Mouse (Mus musculus) intestine, embryonic 16.5 days (tissue): Measurements from ENCODE around the gene Wdfy1. TPM values are rescaled to one million over a fixed set of nuclear protein-coding genes. Genes with fewer than 3 reads are reported as not detected.
A peak's percentile ranks its signal among the peaks of the same experiment; 100 is the strongest.

Experiments used
- ATAC-seq: fragments of 200-750 bp; cut with Nextera tagmentation; 2 replicates; pipeline ENCODE4 v1.8.0; 2017; ENCODE audit warnings: moderate TSS enrichment, moderate library complexity
- H3K27ac ChIP-seq: fragments of 300-500 bp; sonication (generic); 2 replicates; pipeline ENCODE4 v1.5.1; 2014; ENCODE audit warnings: mild to moderate bottlenecking, low read length
- H3K27me3 ChIP-seq: fragments of 300-500 bp; sonication (generic); replicated peaks from 2 replicates; pipeline ENCODE4 v1.6.1; 2014; ENCODE audit warnings: low read length, control low read depth, mixed read lengths; ENCODE audit not compliant: control insufficient read depth, insufficient read depth
- H3K36me3 ChIP-seq: fragments of 300-500 bp; sonication (generic); 2 replicates; pipeline ENCODE4 v1.6.1; 2014; ENCODE audit warnings: low read length, control low read depth; ENCODE audit not compliant: control insufficient read depth, insufficient read depth
- H3K4me1 ChIP-seq: fragments of 300-500 bp; sonication (generic); 2 replicates; pipeline ENCODE4 v1.6.1; 2014; ENCODE audit warnings: low read length, control low read depth, mixed read lengths; ENCODE audit not compliant: control insufficient read depth, insufficient read depth
- H3K4me2 ChIP-seq: fragments of 300-500 bp; sonication (generic); 2 replicates; pipeline ENCODE4 v1.6.1; 2014; ENCODE audit warnings: low read depth, low read length, control low read depth
- H3K4me3 ChIP-seq: fragments of 300-500 bp; sonication (generic); 2 replicates; pipeline ENCODE4 v1.5.1; 2014; ENCODE audit warnings: mild to moderate bottlenecking, low read length
- H3K9ac ChIP-seq: fragments of 300-500 bp; sonication (generic); 2 replicates; pipeline ENCODE4 v1.6.1; 2014; ENCODE audit warnings: low read depth, low read length
- H3K9me3 ChIP-seq: fragments of 300-500 bp; sonication (generic); 2 replicates; pipeline ENCODE4 v1.6.1; 2016; ENCODE audit warnings: low read length, control low read depth; ENCODE audit not compliant: control insufficient read depth
- WGBS: fragments of 180-500 bp; shearing (Covaris S2); extraction: QIAGEN DNeasy Blood & Tissue Kit; methylation state at CpG from one replicate; pipeline ENCODE4 v1.1.7; 2014; 5-methylcytosine and 5-hydroxymethylcytosine counted together
- polyA plus RNA-seq: library from polyadenylated mRNA; unstranded; fragments of >200 nt; fragmentation: Nextera tagmentation; extraction: Ambion mirVana; gene quantifications from 2 replicates; pipeline ENCODE4 v1.2.1, GENCODE M21; 2015

Wdfy1 gene
- polyA plus RNA-seq, 1 experiment from 2014 or later = 34.9 TPM

DNA sequence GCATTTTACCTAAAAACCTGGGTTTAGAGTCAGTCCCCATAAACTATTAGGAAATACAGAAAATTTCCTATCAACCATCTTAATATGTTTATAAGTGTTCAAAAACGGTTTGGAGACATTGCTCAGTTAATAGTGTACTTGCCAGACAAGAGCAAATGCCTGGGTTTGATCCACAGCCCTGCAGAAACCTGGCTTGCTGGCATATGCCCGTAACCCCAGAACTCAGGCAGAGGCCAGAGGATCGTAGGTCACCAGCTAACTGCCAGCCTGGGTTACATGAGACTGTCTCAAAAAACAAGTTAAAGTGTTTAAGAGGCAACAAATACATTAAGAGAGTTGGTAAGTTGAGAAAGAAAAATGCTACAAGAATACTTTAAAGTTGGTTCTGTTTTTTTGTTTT lies 21.0 kb downstream of the Wdfy1 start:
- Histone ChIP-seq H3K9ac (no peak overlapping the region), H3K4me1 (peaks cover 12% of the 10 kb centered on the region), H3K27ac (no peak overlapping the region), H3K4me2 (no peak overlapping the region), H3K27me3 (no peaks in the 10 kb centered on the region), H3K9me3 (no peaks in the 10 kb centered on the region), H3K36me3 (no peaks in the 10 kb centered on the region), H3K4me3 (no peak overlapping the region)
- ATAC-seq = no peak
- WGBS = 74% methylated on average over 3 of the region's 3 CpGs

- Histone ChIP-seq H3K4me2 (no peak overlapping the region), H3K4me3 (no peak overlapping the region), H3K4me1 (peaks cover 8% of the 10 kb centered on the region), H3K36me3 (no peaks in the 10 kb centered on the region), H3K27me3 (no peaks in the 10 kb centered on the region), H3K9me3 (no peaks in the 10 kb centered on the region), H3K9ac (no peak overlapping the region), H3K27ac (no peak overlapping the region)
- 86% methylated on average over 3 of the region's 3 CpGs for WGBS
- no peak for ATAC-seq
These were observed 22.5 kb downstream of the Wdfy1 start for GRCm38 (mm10) chr1:79753456-79753855.

DNA sequence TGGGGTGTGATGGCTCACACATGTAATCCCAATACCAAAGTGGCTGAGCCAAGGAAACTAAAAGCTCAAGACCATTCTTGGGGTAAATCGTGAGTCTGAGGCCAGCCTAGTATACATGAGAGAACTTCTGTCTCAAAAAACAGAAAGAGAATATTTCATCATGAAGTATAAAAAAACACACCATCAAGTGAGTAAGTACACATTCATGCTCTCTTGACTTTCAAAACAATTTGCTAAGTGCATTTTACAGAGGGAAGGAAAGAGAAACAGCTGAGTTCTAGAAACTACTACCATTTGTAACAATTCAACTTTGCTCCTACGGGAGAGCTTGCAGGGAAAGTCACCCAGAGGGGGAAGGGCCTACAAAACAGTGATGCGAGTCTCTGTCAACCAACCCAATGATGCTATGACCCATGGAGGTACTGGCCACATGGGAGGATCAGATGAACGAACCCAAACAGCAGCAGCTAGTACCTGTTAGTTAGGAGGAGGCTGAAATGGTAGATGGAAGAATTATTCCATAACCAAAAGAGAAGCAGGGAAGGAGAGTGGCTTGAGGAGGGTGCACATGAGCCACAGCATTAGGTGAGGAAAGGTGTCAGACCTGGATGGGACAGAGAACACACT lies 23.1 kb downstream of the Wdfy1 start:
- no peak for ATAC-seq
- Histone ChIP-seq H3K9me3 (no peaks in the 10 kb centered on the region), H3K4me1 (peaks cover 8% of the 10 kb centered on the region), H3K4me2 (no peak overlapping the region), H3K27me3 (no peaks in the 10 kb centered on the region), H3K36me3 (no peaks in the 10 kb centered on the region), H3K9ac (no peak overlapping the region), H3K4me3 (no peak overlapping the region), H3K27ac (no peak overlapping the region)
- 81% methylated on average over 4 of the region's 4 CpGs for whole genome bisulfite sequencing

DNA sequence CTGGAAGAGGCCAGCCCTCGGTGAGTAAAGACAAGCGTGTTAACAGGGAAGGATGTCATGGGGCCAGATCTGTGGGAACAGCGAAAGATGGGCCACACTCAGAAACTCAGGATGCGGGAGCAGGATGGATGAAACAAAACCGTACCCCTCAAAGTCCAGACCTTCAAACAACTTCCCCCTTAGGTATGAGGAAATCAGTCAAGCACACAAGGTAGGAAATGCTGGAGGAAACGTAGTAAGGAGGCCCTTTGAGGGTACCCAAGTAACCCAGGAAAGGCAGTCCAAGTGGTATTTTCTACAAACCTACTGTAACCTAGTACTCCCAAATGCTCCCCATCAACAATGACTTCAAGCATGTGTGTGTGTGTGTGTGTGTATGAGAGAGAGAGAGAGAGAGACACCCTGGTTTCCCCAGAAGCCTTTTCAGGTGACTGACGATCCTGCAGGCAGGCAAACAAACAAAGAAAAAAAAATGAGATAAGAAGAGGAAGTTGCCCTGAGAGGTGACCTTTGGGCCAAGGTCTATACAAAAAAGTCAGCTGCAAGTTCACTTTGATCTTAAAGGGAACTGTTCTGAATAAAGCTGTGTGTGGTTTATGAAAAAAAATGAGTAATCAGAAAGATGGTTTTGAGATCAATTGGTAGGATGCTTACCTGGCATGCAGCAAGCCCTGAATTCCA lies 23.8 kb downstream of the Wdfy1 start:
- H3K9me3 ChIP-seq = no peaks in the 10 kb centered on the region
- 68% methylated on average over 7 of the region's 7 CpGs for WGBS
- H3K4me2 ChIP-seq = no peak overlapping the region
- no peaks in the 10 kb centered on the region for H3K36me3 ChIP-seq
- H3K9ac ChIP-seq = no peak overlapping the region
- peaks cover 8% of the 10 kb centered on the region for H3K4me1 ChIP-seq
- H3K27ac ChIP-seq = no peak overlapping the region
- no peak overlapping the region for H3K4me3 ChIP-seq
- H3K27me3 ChIP-seq = no peaks in the 10 kb centered on the region
- peak; percentile 28; the same call in 1 of the 2 replicates for ATAC-seq

DNA sequence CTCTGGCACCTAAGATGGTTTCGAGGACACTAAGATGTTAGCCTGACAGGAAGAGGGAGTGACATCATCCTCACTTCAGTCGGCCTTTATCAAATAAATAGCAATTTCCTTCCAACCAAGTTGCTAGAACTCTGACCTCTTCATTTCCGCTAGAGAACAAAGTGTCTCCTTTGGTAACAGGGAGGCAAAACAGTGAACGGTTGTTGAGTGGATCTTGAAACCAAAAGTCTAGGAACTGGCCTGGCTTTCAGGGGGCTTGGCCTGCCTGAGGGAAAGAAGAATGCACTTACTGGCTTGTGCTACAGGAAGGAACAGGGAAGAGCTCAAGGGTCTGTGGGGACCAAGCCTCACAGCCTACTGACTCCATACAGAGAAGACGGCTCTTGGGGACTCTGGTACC lies 24.8 kb downstream of the Wdfy1 start:
- no peak overlapping the region for H3K9ac ChIP-seq
- H3K9me3 ChIP-seq = no peaks in the 10 kb centered on the region
- H3K4me1 ChIP-seq = peaks cover 8% of the 10 kb centered on the region
- no peaks in the 10 kb centered on the region for H3K27me3 ChIP-seq
- no peak overlapping the region for H3K4me3 ChIP-seq
- ATAC-seq = no peak
- WGBS = 82% methylated on average over 5 of the region's 5 CpGs
- no peak overlapping the region for H3K4me2 ChIP-seq
- no peaks in the 10 kb centered on the region for H3K36me3 ChIP-seq
- H3K27ac ChIP-seq = no peak overlapping the region

- H3K36me3 ChIP-seq = no peaks in the 10 kb centered on the region
- WGBS = 74% methylated on average over 4 of the region's 4 CpGs
- no peak overlapping the region for H3K4me2 ChIP-seq
- no peak overlapping the region for H3K9ac ChIP-seq
- no peaks in the 10 kb centered on the region for H3K27me3 ChIP-seq
- H3K4me3 ChIP-seq = no peak overlapping the region
- no peaks in the 10 kb centered on the region; the same call in 1 of the 2 replicates for H3K4me1 ChIP-seq
- no peak overlapping the region for H3K27ac ChIP-seq
- peak; percentile 59; the same call in 1 of the 2 replicates for ATAC-seq
- H3K9me3 ChIP-seq = no peaks in the 10 kb centered on the region
These were observed 29.9 kb downstream of the Wdfy1 start for GRCm38 (mm10) chr1:79746056-79746455.

DNA sequence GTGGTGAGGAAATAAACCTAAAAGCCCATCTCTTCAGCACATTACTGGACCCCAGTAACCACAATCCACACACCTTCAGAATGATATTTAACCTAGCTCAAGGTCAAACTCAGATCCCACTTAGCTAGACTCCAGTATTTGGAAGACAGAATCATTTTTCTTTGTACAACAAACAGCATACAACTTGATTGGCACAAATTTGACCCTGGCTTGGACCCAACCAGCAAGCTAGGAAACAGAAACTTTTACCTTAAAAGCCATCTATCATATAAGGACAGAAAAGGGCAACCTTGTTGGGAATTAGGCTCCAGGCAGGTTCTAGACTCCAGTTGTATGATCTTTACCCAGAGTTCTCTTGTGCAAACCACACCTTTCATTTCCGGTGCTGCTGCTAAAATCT lies 32.6 kb downstream of the Wdfy1 start:
- WGBS = 97% methylated on average over 1 of the region's 1 CpGs
- H3K4me3 ChIP-seq = no peak overlapping the region
- ATAC-seq = no peak
- no peak overlapping the region for H3K4me2 ChIP-seq
- no peaks in the 10 kb centered on the region for H3K36me3 ChIP-seq
- H3K27me3 ChIP-seq = no peaks in the 10 kb centered on the region
- H3K9me3 ChIP-seq = no peaks in the 10 kb centered on the region
- H3K27ac ChIP-seq = no peak overlapping the region
- H3K9ac ChIP-seq = no peak overlapping the region
- no peaks in the 10 kb centered on the region; the same call in 1 of the 2 replicates for H3K4me1 ChIP-seq

DNA sequence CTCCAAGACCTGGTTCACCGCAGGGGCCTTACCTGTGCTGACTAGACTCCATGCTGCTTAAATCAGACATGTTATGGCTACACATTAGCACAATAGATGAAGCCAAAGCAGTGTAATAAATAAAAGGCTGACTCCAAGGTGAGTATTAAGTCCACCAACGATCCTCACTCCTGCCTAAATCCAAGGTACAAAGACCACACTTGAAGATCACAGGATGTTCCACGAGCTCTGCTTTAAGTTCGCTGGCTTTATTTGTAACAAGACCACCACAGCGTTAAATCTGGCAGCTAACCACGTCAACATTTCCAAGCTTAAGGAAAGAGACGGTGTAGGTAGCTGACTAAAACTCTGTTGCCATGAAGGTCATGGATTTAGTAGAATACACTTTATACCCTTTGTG lies 33.0 kb downstream of the Wdfy1 start:
- Histone ChIP-seq H3K27me3 (no peaks in the 10 kb centered on the region), H3K4me2 (no peak overlapping the region), H3K4me3 (no peak overlapping the region), H3K4me1 (no peaks in the 10 kb centered on the region; the same call in 1 of the 2 replicates), H3K9ac (no peak overlapping the region), H3K9me3 (no peaks in the 10 kb centered on the region), H3K36me3 (no peaks in the 10 kb centered on the region), H3K27ac (no peak overlapping the region)
- no peak for ATAC-seq
- WGBS = 92% methylated on average over 7 of the region's 7 CpGs

- WGBS = 75% methylated on average over 4 of the region's 4 CpGs
- Histone ChIP-seq H3K4me1 (no peaks in the 10 kb centered on the region; the same call in 1 of the 2 replicates), H3K36me3 (no peaks in the 10 kb centered on the region), H3K9me3 (no peaks in the 10 kb centered on the region), H3K9ac (no peak overlapping the region), H3K27ac (no peak overlapping the region), H3K4me3 (no peak overlapping the region), H3K27me3 (no peaks in the 10 kb centered on the region), H3K4me2 (no peak overlapping the region)
- ATAC-seq = no peak
These were observed 34.9 kb downstream of the Wdfy1 start for GRCm38 (mm10) chr1:79741002-79741401.
